Mouse (Mus musculus) neural tube, embryonic 10.5 days (tissue): Measurements from ENCODE around the gene Morc3.
A peak's percentile ranks its signal among the peaks of the same experiment; 100 is the strongest.

Experiments used
- DNase-seq: peaks from one replicate; pipeline ENCODE4 v3.0.0-alpha.2; 2017; ENCODE audit warnings: low spot score; ENCODE audit errors: extremely low spot score

The Morc3 gene

GRCm38 (mm10) chr16:93831627-93832395 lies at the start of gene Morc3:
Gene Morc3 (plus strand): TSS chr16:93832121.
- peak; percentile 100 for DNase-seq

- DNase-seq, result no peak
Observed at GRCm38 (mm10) chr16:93784175-93784574, 47.7 kb upstream of the Morc3 start.

GRCm38 (mm10) chr16:93785805-93786204 lies 46.1 kb upstream of the Morc3 start:
- peak; percentile 85 for DNase-seq

GRCm38 (mm10) chr16:93788388-93788787 lies 43.5 kb upstream of the Morc3 start:
- DNase-seq, result no peak

- no peak for DNase-seq
Observed at GRCm38 (mm10) chr16:93788881-93789280, 43.0 kb upstream of the Morc3 start.

GRCm38 (mm10) chr16:93789971-93790755 lies 41.8 kb upstream of the Morc3 start:
- no peak for DNase-seq

- DNase-seq, result no peak
Observed at GRCm38 (mm10) chr16:93792981-93793630, 38.8 kb upstream of the Morc3 start.

GRCm38 (mm10) chr16:93794845-93795244 lies 37.1 kb upstream of the Morc3 start:
- no peak for DNase-seq

GRCm38 (mm10) chr16:93795391-93795790 lies 36.5 kb upstream of the Morc3 start:
- DNase-seq, result no peak

GRCm38 (mm10) chr16:93797021-93797840 lies 34.7 kb upstream of the Morc3 start:
- no peak for DNase-seq

- DNase-seq, result no peak
Observed at GRCm38 (mm10) chr16:93797841-93798492, 34.0 kb upstream of the Morc3 start.

- no peak for DNase-seq
Observed at GRCm38 (mm10) chr16:93798623-93799022, 33.3 kb upstream of the Morc3 start.

- DNase-seq, result no peak
Observed at GRCm38 (mm10) chr16:93799071-93799470, 32.9 kb upstream of the Morc3 start.

- DNase-seq, result no peak
Observed at GRCm38 (mm10) chr16:93799936-93800335, 32.0 kb upstream of the Morc3 start.

- DNase-seq, result no peak
Observed at GRCm38 (mm10) chr16:93807167-93807566, 24.8 kb upstream of the Morc3 start.

GRCm38 (mm10) chr16:93807961-93808554 lies 23.9 kb upstream of the Morc3 start:
- DNase-seq, result peak; percentile 44

- no peak for DNase-seq
Observed at GRCm38 (mm10) chr16:93815856-93816736, 15.8 kb upstream of the Morc3 start.

- DNase-seq, result no peak
Observed at GRCm38 (mm10) chr16:93816861-93817260, 15.1 kb upstream of the Morc3 start.

- no peak for DNase-seq
Observed at GRCm38 (mm10) chr16:93817371-93817770, 14.6 kb upstream of the Morc3 start.
